Mouse (Mus musculus): ENCODE results near the gene a. TPM values are rescaled to one million over a fixed set of nuclear protein-coding genes. Genes with fewer than 3 reads are reported as not detected.

Gene a
- total and polyA plus RNA-seq, 3 experiments = 7.8 to 23.8 (median 10.9) TPM

DNA sequence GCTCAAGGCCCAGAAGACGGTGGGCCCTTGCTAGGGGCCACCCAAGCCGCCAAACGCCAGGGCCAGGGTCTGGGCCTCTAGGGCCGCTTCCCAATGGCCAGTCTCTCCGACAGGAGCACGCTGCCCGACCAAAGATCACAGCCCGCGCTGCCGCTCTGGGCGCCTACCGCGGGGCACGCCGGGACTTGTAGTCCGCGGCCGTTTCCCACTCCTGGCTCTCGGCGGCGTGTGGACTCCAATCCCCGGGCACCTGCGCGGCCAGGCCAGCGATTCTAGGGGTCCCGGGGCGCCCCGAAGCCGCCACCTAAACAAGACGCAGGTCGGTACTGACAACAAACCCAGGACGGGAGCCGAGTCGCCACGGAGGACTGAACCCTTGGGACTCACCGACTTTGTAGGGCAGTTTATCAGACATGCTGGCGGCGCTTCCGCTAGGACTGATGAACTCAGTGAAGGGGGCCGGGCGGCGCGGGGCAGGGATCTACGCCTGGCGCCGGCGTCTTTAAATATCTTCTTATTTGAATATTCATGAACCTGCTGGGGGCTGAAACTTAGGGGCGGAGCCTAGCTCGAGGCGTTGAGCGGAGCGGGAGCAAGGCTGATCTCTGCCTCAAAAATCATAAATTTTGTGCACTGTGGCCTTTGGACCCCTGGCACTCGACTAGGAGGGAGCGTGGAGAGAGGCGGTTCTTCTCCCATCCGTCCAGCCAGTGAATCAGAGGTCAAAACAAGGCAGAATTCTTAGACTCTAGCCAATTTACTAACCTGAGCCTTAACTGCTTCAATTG lies 283.0 kb downstream of the a start, which contains the start of gene Ahcy (continued):
- TF ChIP-seq TCF12 (IDR thresholded peaks at IDR 0.05; ENCODE audit: low read depth, low read length) (peak; percentile 46), ZMIZ1 (IDR thresholded peaks at IDR 0.05; ENCODE audit: low read depth, low read length) (peak; percentile 90), USF1 (IDR thresholded peaks at IDR 0.05; ENCODE audit: low read depth, low read length) (no peak), MEF2A (IDR thresholded peaks at IDR 0.05; ENCODE audit: borderline replicate concordance, low read depth, low read length) (no peak; the same call in 1 of the 2 replicates), MAX (IDR thresholded peaks at IDR 0.05; ENCODE audit: low read length) (peak; percentile 75), BHLHE40 (IDR thresholded peaks at IDR 0.05; ENCODE audit: low read depth, low read length) (no peak), ETS1 (conservative IDR thresholded peaks at IDR 0.05; ENCODE audit: low read depth, low read length) (no peak), IRF4 (IDR thresholded peaks at IDR 0.05; ENCODE audit: low read depth, low read length) (peak; percentile 47; the same call in 1 of the 2 replicates), NRF1 (IDR thresholded peaks at IDR 0.05; ENCODE audit: low read depth, low read length) (peak; percentile 63), MYC (IDR thresholded peaks at IDR 0.05; ENCODE audit: low read depth, low read length) (peak; percentile 78), NELFE (IDR thresholded peaks at IDR 0.05; ENCODE audit: low read depth, low read length) (peak; percentile 91), UBTF (IDR thresholded peaks at IDR 0.05; ENCODE audit: low read depth, low read length) (no peak)

DNA sequence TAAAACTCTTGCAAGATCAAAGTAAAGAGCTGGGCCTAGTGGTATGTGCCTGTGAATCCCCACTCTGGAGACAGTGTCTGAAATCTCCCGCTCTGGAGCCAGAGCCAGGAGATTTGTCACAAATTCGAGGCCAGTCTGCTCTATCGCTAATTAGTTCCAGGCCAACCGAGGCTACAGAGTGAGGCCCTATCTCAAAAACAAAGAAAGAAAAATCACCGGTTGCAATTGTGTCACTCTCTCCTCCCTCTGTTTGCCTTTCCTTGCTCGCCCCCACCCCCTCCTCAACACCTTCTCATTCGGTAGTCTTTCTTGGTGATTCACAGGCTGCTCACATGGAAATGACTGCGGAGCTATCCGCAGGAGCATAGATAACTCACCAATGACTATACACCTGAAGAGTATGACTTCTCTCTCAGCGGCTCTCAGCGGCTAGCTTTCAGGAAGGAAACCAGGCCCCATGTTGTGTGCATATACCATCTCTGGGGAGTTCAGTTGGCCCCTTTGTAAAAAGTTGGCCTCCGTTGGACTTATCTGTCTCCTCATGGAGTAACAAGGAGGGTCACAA lies 283.6 kb downstream of the a start:
- in situ Hi-C loops (cut with MboI; ENCODE audit: low pct_ligation_motif_present, low pct_unique_long_range_greater_than_20kb, low sequenced_read_pairs) (loop anchor here (25.0 kb wide), 1 partner anchor 312 kb away; the partner anchor contains the start of gene Trp53inp2), dilution Hi-C loops (cut with MboI; ENCODE audit: extremely low pct_ligation_motif_present, extremely low pct_unique_long_range_greater_than_20kb, low sequenced_read_pairs) (no loop called here)
- TF ChIP-seq KAT2A (IDR thresholded peaks at IDR 0.05; ENCODE audit: insufficient replicate concordance, low read length) (0 out of 2 replicates have a peak, but pooled peaks have one; percentile 11), SIN3A (IDR thresholded peaks at IDR 0.05; ENCODE audit: low read length) (peak; percentile 58), TBP (conservative IDR thresholded peaks at IDR 0.05; ENCODE audit: low read depth, low read length) (no peak), TCF12 (IDR thresholded peaks at IDR 0.05; ENCODE audit: low read depth, low read length) (peak; percentile 6; the same call in 1 of the 2 replicates), ELF1 (IDR thresholded peaks at IDR 0.05; ENCODE audit: low read depth, low read length) (0 out of 2 replicates have a peak, but pooled peaks have one; percentile 3)
- peak; percentile 45 for DNase-seq (ENCODE audit: extremely low read depth)
- Histone ChIP-seq H3K27ac (ENCODE audit: insufficient read depth, low read depth) (peak overlapping the region; percentile 86), H3K9ac (ENCODE audit: insufficient read depth, low read depth) (peak overlapping the region; percentile 70), H3K79me2 (replicated peaks; ENCODE audit: control insufficient read depth, extremely low read depth, insufficient read depth, poor library complexity, severe bottlenecking) (peaks cover 41% of the 10 kb centered on the region), H3K4me1 (ENCODE audit: control insufficient read depth in 1 of 2, insufficient read depth in 2 of 2) (peaks cover 9 to 39% of the 10 kb centered on the region in 2 experiments; a peak in 3 of 4 replicates), H3K27me3 (replicated peaks) (no peaks in the 10 kb centered on the region), H3K4me3 (replicated peaks in 1 of 3; ENCODE audit: low read depth in 2 of 3, low read length in 2 of 3, poor library complexity in 1 of 3) (peak overlapping the region; percentile 21 to 83 (median 48)), H3K4me2 (ENCODE audit: insufficient read depth, low read depth, poor library complexity, severe bottlenecking) (peak overlapping the region; percentile 69), H3K36me3 (replicated peaks in 1 of 2; ENCODE audit: control insufficient read depth in 1 of 2, insufficient read depth in 1 of 2, low read length in 1 of 2) (peaks cover 0 to 9% of the 10 kb centered on the region in 2 experiments), H3K9me3 (replicated peaks; ENCODE audit: low read length) (no peaks in the 10 kb centered on the region)

All from CH12.LX (cell line).